Mouse (Mus musculus) T-helper 17 cell (primary cell): ENCODE data around the gene Lrrc39.
"Not testable (repeated sequence)": the region's sequence is repeated elsewhere in the genome, so short reads cannot be mapped to it uniquely, and the experiment has no call there.

ENCODE experiments used
- in situ Hi-C, 2 experiments: fragments of 300-600 bp; cut with MboI, MseI; formaldehyde crosslinking; loops; 1 replicate in 1 of 2; 2 replicates in 1 of 2; pipeline ENCODE4 v1.15.1; 2025; ENCODE audit warnings: high pct_unique_total_duplicates in 2 of 2

The Lrrc39 gene

DNA sequence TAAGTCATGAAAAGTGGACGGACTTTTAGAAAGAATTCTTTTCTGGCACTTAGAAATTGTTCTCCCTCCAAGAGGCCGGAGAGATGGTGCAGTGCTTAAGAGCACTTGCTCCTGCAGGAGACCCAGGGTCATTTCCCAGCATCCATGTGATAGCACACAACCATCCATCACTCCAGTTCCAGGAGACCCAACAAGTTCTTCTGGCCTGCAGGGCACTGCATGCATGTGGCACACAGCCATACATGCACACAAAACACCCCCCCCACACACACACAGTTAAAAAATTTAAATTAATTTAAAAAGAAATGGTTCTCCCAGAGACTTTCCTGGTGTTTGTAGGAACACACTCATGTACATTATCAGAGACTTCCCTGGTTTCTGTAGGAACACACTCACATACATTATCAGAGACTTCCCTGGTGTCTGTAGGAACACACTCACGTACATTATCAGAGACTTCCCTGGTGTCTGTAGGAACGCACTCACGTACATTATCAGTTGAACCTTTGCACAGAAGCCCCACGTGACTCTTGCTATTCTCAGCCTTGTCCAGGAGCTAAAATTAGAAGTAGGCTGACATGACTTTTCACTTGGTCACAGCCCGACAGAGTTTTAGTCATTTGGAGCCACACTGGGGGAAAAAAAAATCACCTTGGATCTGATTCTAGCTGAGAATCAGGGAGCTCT is at the start of gene Lrrc39:
Lrrc39 (plus strand) TSS at position 566 of the 687 bp plus-strand sequence.
- in situ Hi-C loops: no loop called here

DNA sequence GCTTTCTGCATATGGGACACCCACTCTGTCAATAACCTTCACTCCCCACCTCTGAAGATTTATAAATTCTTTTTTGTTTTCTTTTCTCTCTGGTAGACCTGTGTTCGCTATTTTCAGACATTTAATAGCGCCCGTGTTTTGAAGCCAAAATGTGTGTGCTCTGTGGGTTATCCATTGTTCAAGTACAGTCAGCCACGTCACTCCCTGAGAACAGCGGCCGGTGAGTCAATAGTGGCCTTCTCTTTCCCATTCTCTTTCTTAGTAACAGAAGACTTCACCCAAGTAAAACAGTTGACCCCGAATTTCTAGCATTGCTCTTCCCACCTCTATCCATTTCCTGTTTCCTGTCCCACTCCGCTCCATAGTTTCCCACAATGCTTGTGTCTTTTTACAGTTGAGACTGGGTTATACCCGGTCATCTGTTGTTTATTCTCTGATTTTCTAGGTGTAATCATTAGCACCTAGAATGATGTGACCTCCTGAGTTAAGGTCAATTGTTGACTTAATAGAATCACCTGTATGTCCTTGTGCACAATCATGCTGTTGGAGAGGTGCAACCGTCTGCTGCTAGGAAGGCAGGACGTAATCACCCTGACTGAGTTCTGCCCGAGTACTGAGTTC is 42.5 kb upstream of the Lrrc39 start:
- in situ Hi-C loops: no loop called here

- in situ Hi-C loops: no loop called here
Measured at GRCm38 (mm10) chr3:116529741-116530140, 33.0 kb upstream of the Lrrc39 start.

DNA sequence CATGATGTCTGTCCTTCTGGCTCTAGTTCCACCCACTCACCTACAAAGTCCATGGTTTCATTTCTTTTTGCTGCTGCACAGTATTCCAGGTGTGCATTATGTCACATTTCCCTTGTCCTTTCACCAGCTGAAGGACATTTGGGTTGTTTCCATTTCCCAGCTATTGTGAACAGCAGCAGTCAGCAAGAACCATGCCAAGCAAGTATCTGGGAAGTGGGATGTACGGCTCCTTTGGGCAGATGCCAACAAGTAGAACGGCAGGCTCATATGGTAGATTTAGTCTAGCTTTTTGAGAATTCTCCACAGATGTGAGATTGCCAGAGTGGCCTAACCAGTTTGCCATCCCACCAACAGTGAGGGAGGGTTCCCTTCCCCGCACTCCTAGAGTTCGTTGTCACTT is 31.9 kb upstream of the Lrrc39 start:
- in situ Hi-C loops: no loop called here

DNA sequence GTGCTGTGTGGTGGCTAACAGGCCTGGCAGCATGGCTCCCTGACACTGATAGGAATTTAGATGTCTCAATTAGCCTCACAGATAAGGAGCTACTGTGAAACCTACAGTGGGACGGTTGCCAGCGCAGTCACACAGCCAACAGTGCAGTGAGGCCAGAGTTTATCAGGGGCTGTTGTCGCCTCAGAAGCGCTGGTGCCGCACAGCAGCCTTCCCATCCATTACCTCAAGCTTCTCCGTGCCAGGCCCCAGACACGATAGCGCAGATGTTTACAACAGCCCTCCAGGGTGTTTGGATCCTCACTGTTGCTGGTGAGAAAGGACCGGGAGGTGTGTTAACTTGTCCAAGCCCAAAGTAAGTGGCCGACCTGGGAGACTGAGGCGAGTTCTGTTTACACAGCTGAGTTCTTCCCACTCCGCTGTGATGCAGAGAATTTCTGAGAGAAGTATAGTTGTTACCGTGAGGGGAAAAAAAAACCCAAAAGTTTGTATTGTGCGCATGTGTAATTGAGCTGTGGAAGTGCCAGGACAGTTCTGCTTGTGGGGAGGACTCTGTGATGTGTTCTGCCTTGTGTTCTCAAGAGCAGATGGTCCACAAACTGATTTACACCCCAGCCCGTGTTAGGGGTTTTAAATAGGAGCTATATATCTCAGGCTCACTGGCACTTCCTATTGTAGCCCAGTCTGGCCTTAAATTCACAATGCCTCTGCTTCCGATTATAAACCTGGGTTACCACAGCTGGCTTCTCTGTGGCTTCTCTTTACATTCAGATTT is 26.2 kb upstream of the Lrrc39 start:
- in situ Hi-C loops: no loop called here

GRCm38 (mm10) chr3:116537200-116537573 is 25.6 kb upstream of the Lrrc39 start:
- in situ Hi-C loops: no loop called here

GRCm38 (mm10) chr3:116542070-116542469 is 20.7 kb upstream of the Lrrc39 start:
- in situ Hi-C loops: no loop called here

- in situ Hi-C loops: no loop called here
Measured at GRCm38 (mm10) chr3:116542532-116542931, 20.2 kb upstream of the Lrrc39 start.

DNA sequence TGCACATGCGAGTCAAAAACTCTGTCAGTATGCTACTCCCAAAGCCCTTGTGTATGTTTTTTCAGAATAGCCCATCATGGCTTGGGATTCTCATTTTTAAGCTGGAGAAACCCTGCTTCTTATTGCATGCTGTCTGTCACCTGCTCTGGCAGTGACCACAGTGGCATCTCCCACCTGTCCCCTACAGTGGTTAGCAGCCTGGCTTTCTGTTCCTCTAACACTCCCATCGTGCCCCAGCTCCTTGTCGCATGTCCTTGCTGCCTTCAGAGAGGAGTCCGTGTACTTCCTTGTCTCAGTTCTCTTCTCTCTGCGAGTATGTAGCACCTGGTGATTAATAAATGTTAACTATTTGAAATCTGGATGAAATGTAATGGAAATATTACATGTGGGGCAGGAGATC is 15.3 kb upstream of the Lrrc39 start:
- in situ Hi-C loops: no loop called here

DNA sequence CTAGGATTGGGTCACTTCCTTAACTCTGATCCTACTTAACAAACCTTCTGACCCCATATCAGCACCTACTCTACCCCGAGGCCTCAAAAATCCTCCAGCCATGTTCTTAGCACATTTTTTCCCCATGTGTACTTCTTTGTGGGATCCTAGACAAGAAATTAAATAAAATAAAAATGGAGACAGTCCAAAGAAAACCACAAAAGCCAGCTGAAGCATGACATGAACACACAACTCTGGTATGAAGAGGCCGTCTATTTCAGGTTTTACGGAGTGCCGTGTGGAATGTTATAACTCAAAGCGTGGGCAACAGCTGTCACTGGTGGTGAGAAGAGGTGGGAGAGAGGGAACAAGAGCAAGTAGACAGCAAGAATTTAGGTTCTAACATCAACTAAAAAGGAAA is 11.4 kb upstream of the Lrrc39 start:
- in situ Hi-C loops: loop anchor here in 1 of 2 experiments (10.0 kb wide), 1 partner anchor 703 kb away; no protein-coding TSS in a partner anchor

GRCm38 (mm10) chr3:116561315-116561714 is 1.5 kb upstream of the Lrrc39 start:
- in situ Hi-C loops: not testable (repeated sequence)

DNA sequence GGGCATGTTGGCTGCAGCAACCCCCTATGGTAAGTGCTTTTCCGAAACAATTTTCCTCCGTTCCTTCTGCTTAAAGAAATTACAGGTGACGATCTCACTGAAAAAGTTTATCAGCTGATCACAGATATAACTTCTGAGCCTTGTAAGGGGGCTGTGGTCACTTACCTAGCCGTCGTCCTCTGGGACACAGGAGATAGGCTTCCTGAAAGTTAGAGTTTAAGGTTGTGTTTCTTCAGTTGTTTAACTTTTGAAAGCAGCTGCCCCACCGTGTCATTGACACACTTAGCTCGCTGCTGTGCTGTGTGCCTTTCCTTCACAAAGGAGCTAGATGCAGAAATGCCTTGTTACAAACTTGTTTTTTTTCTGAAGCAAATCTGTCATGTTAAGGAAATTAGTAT is 321 bp downstream of the Lrrc39 start:
- in situ Hi-C loops: no loop called here

DNA sequence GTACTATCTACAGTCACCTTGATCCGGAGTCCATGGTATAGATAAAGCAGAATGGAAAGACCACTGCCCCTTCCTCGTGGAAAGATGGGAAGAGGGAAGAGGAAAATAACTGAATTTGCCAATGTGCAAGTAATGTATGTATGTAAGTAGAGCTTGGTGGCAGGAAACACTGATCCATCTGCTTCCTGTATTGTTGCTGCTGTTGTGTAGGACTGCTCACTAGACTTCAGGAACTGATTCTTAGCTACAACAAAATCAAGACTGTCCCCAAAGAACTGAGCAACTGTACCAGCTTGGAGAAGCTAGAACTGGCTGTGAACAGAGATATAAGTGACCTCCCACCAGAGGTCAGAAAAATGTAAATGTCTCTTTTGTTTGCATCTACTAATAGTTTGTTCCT is 7.9 kb downstream of the Lrrc39 start:
- in situ Hi-C loops: no loop called here

DNA sequence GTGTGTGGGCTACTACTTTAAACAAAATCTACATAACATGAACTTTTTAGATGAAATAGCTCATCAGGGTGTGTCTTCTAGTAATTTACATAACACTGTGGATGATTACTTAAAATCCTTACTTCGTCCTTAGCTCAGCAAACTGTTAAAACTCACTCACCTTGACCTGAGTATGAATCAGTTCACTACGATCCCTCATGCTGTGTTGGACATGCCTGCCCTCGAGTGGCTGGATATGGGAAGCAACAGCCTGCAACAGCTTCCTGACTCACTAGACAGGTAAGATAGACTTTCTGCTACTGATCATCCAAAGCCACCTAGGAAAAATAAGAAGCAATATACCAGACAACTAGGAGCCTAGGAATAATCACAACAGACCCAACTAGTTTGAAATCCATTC is 14.5 kb downstream of the Lrrc39 start:
- in situ Hi-C loops: no loop called here

DNA sequence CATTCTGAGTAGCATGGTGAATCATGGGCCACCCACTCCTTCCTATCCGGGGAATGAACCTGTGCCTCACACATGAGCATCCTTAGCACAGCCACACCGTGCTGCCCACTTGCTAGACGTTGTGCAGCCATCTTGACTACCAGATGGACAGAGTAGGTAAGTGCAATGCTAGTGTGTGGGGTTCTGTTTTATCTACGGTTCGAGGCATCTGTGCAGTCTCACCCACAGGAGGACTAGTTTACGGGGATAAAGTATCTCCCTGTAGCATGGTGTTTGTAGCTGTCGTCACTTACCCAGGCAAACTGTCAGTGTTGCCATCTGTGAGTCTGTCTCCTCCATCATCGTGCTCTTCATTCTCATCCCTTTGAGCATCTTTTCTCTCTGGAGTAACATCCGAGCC is 19.4 kb downstream of the Lrrc39 start:
- in situ Hi-C loops: no loop called here

GRCm38 (mm10) chr3:116594076-116594727 is 31.4 kb downstream of the Lrrc39 start:
- in situ Hi-C loops: no loop called here

GRCm38 (mm10) chr3:116594728-116595602 is 32.2 kb downstream of the Lrrc39 start, which contains the start of gene Sass6:
Sass6 (plus strand) TSS chr3:116594982.
- in situ Hi-C loops: loop anchor here (5.0 kb wide), 2 partner anchors 173 to 258 kb away; partner anchors contain the start of gene Cdc14a (in 1 of the 2)

- in situ Hi-C loops: loop anchor here (5.0 kb wide), 2 partner anchors 173 to 258 kb away; partner anchors contain the start of gene Cdc14a (in 1 of the 2)
Measured at GRCm38 (mm10) chr3:116595603-116595991, 32.8 kb downstream of the Lrrc39 start.

DNA sequence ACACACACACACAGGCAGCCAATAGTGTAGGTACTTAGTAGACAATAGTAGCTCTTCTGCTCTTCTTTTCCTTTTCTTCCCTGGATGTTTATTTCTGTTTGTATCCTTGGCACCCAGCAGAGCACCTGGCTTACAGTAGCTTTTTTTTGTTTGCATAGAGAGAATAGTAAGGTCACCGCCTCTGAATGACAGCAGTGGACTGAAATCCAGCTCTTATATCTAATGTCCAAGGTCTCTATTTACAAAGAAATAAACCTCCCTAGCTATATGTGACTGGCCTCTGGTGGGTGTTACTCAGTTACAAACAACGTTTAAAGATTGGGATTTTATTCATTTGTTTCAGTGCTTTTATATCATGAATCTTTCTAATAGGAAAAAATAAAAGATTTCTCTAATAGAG is 36.9 kb downstream of the Lrrc39 start:
- in situ Hi-C loops: loop anchor here (5.0 kb wide), 2 partner anchors 177 to 262 kb away; partner anchors contain the start of gene Cdc14a (in 1 of the 2)

DNA sequence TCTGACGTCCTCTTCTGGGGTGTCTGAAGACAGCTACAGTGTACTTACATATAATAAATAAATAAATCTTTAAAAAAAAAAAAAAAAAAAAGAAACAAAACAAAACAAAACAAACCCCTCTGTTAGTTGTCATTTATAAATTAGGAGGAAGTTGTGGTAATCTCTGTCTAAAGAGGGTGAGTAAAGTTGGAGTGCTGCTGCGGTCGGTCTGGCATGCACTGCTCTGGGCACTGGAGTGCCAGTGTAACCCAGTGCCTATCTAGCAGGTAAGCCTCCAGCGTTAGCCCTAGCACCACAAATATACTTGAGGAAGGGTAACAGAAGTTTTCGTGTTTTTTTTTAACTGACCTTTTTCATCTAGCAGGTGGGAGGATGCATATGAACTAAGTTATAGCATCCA is 38.2 kb downstream of the Lrrc39 start:
- in situ Hi-C loops: no loop called here

DNA sequence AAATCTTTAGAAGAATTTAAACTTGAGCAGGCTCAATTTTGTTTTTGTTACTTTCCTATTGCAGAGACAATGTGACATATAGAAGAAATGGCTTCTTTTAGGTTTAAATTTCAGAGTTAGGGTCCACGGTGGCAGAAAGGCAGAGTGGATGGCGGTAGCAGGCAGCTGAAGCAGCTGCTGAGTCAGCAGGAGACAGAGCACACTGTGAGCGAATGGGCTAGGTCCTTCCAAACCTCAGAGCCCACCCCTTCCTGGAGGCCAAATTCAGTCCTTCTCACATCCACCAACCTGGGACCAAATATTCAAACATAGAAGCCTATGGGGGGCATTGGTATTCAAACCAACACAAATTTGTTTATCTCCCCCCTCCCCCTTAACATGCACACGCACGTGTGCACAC is 39.0 kb downstream of the Lrrc39 start:
- in situ Hi-C loops: no loop called here
